Mouse (Mus musculus): ENCODE results near the gene Rap1gds1.

- TF ChIP-seq CTCF (IDR thresholded peaks at IDR 0.05; ENCODE audit: extremely low read depth, insufficient read depth, insufficient read length, insufficient replicate concordance) (no peak), POLR2A (IDR thresholded peaks at IDR 0.05; ENCODE audit: low read depth, low read length) (no peak)
Measured at GRCm38 (mm10) chr3:138912504-138912903, 162.5 kb downstream of the Rap1gds1 start.
